Mouse (Mus musculus): Measurements from ENCODE around the gene Otud7b. TPM values are rescaled to one million over a fixed set of nuclear protein-coding genes. Genes with fewer than 3 reads are reported as not detected.

Gene Otud7b
- polyA plus RNA-seq, 1 experiment from 2014 or later = 14.9 TPM

GRCm38 (mm10) chr3:96207819-96208218 is 103.5 kb downstream of the Otud7b start:
- Histone ChIP-seq H3K9me3 (no peaks in the 10 kb centered on the region), H3K4me1 (peaks cover 4% of the 10 kb centered on the region; the same call in 1 of the 2 replicates), H3K9ac (no peak overlapping the region), H3K27me3 (replicated peaks) (no peaks in the 10 kb centered on the region; the same call in 1 of the 2 replicates), H3K4me2 (no peak overlapping the region), H3K27ac (replicated peaks) (no peak overlapping the region), H3K36me3 (no peaks in the 10 kb centered on the region), H3K4me3 (no peak overlapping the region)
- ATAC-seq (ENCODE audit: extremely low read depth, insufficient number of reproducible peaks, low FRiP score, low TSS enrichment) = no peak
- 78% methylated on average over 3 of the region's 3 CpGs for WGBS

- no peaks in the 10 kb centered on the region for H3K9me3 ChIP-seq
- H3K27me3 ChIP-seq (replicated peaks) = no peaks in the 10 kb centered on the region; the same call in 1 of the 2 replicates
- 0 out of 2 replicates have a peak overlapping the region, but pooled peaks have one; percentile 33 for H3K9ac ChIP-seq
- H3K27ac ChIP-seq (replicated peaks) = no peak overlapping the region
- no peak overlapping the region for H3K4me2 ChIP-seq
- no peaks in the 10 kb centered on the region for H3K36me3 ChIP-seq
- ATAC-seq (ENCODE audit: extremely low read depth, insufficient number of reproducible peaks, low FRiP score, low TSS enrichment) = no peak
- WGBS = 16% methylated on average over 15 of the region's 15 CpGs
- H3K4me1 ChIP-seq = peaks cover 4% of the 10 kb centered on the region; the same call in 1 of the 2 replicates
- no peak overlapping the region for H3K4me3 ChIP-seq
These were observed 104.9 kb downstream of the Otud7b start for GRCm38 (mm10) chr3:96209242-96209641.

Other genes starting within 250 kb of the Otud7b start
- 25.0 and 29.1 TPM in 2 replicates for gene Prpf3, start 248.6 kb upstream of the Otud7b start, polyA plus RNA-seq (2015; fragmentation: Nextera tagmentation; extraction: Ambion mirVana)
- 362 and 399 TPM in 2 replicates for gene Mrps21, start 233.0 kb upstream of the Otud7b start, polyA plus RNA-seq (2015; fragmentation: Nextera tagmentation; extraction: Ambion mirVana)
- gene Ciart, start 222.3 kb upstream of the Otud7b start, polyA plus RNA-seq (2015; fragmentation: Nextera tagmentation; extraction: Ambion mirVana) = 5.7 and 6.2 TPM in 2 replicates
- 38.1 and 41.8 TPM in 2 replicates for gene BC028528, start 212.5 kb upstream of the Otud7b start, polyA plus RNA-seq (2015; fragmentation: Nextera tagmentation; extraction: Ambion mirVana)
- gene Aph1a, start 210.6 kb upstream of the Otud7b start, polyA plus RNA-seq (2015; fragmentation: Nextera tagmentation; extraction: Ambion mirVana) = 28.8 and 33.9 TPM in 2 replicates
- gene Car14, start 199.8 kb upstream of the Otud7b start, polyA plus RNA-seq (2015; fragmentation: Nextera tagmentation; extraction: Ambion mirVana) = 26.1 and 31.5 TPM in 2 replicates
- gene Anp32e, start 175.3 kb upstream of the Otud7b start, polyA plus RNA-seq (2015; fragmentation: Nextera tagmentation; extraction: Ambion mirVana) = 164 and 182 TPM in 2 replicates
- gene Plekho1, start 108.5 kb upstream of the Otud7b start, polyA plus RNA-seq (2015; fragmentation: Nextera tagmentation; extraction: Ambion mirVana) = 59.2 and 64.8 TPM in 2 replicates
- gene Vps45, start 46.1 kb upstream of the Otud7b start, polyA plus RNA-seq (2015; fragmentation: Nextera tagmentation; extraction: Ambion mirVana) = 33.6 and 34.9 TPM in 2 replicates
- gene Mtmr11, start 57.5 kb downstream of the Otud7b start, polyA plus RNA-seq (2015; fragmentation: Nextera tagmentation; extraction: Ambion mirVana) = 6.4 and 7.2 TPM in 2 replicates
- gene Sf3b4, start 67.8 kb downstream of the Otud7b start, polyA plus RNA-seq (2015; fragmentation: Nextera tagmentation; extraction: Ambion mirVana) = 97.7 and 98.6 TPM in 2 replicates
- 13.5 and 14.0 TPM in 2 replicates for gene Sv2a, start 76.6 kb downstream of the Otud7b start, polyA plus RNA-seq (2015; fragmentation: Nextera tagmentation; extraction: Ambion mirVana)
- gene Bola1, start 115.2 kb downstream of the Otud7b start, polyA plus RNA-seq (2015; fragmentation: Nextera tagmentation; extraction: Ambion mirVana) = 42.5 and 46.7 TPM in 2 replicates
- gene Hist2h2ab, start 115.3 kb downstream of the Otud7b start, polyA plus RNA-seq (2015; fragmentation: Nextera tagmentation; extraction: Ambion mirVana) = not detected in 2 replicates
- 4.5 and 5.0 TPM in 2 replicates for gene Hist2h2ac, start 116.4 kb downstream of the Otud7b start, polyA plus RNA-seq (2015; fragmentation: Nextera tagmentation; extraction: Ambion mirVana)
- 3.6 and 5.0 TPM in 2 replicates for gene Hist2h2be, start 116.6 kb downstream of the Otud7b start, polyA plus RNA-seq (2015; fragmentation: Nextera tagmentation; extraction: Ambion mirVana)
- 3.0 and 4.3 TPM in 2 replicates for gene Hist2h3c2, start 134.6 kb downstream of the Otud7b start, polyA plus RNA-seq (2015; fragmentation: Nextera tagmentation; extraction: Ambion mirVana)
- 34.7 and 49.3 TPM in 2 replicates for gene Hist2h2aa2, start 135.7 kb downstream of the Otud7b start, polyA plus RNA-seq (2015; fragmentation: Nextera tagmentation; extraction: Ambion mirVana)
- 10.6 and 16.1 TPM in 2 replicates for gene Hist2h2aa1, start 141.0 kb downstream of the Otud7b start, polyA plus RNA-seq (2015; fragmentation: Nextera tagmentation; extraction: Ambion mirVana)
- gene Hist2h3c1, start 142.2 kb downstream of the Otud7b start, polyA plus RNA-seq (2015; fragmentation: Nextera tagmentation; extraction: Ambion mirVana) = 0.24 and 0.46 TPM in 2 replicates
- gene Hist2h4, start 158.8 kb downstream of the Otud7b start, polyA plus RNA-seq (2015; fragmentation: Nextera tagmentation; extraction: Ambion mirVana) = 3.9 and 5.4 TPM in 2 replicates
- gene Hist2h3b, start 164.1 kb downstream of the Otud7b start, polyA plus RNA-seq (2015; fragmentation: Nextera tagmentation; extraction: Ambion mirVana) = 28.3 and 29.4 TPM in 2 replicates
- 3.3 and 5.9 TPM in 2 replicates for gene Hist2h2bb, start 165.2 kb downstream of the Otud7b start, polyA plus RNA-seq (2015; fragmentation: Nextera tagmentation; extraction: Ambion mirVana)
- gene Fcgr1, start 189.4 kb downstream of the Otud7b start, polyA plus RNA-seq (2015; fragmentation: Nextera tagmentation; extraction: Ambion mirVana) = 1.3 and 1.5 TPM in 2 replicates

Data from heart, embryonic 13.5 days (tissue).